Comparison of ENCODE assay signal across 18 mouse cellular contexts in genomic region chr10:111865286-111865830, GRCm38 (mm10).
"Had no signal": no experiment of that assay in that cellular context is flagged by ENCODE, and none has a peak within 500 bp of the region (broad histone marks: within the 10 kb centered on the region; RNA-seq: fewer than 3 reads in every experiment).

No protein-coding gene starts in this region.

- H3K4me3 ChIP-seq: kidney, embryonic 15.5 days; left cerebral cortex, adult 2 months; limb, embryonic 12.5 days; limb, embryonic 15.5 days; midbrain, embryonic 12.5 days; midbrain, embryonic 15.5 days; neural tube, embryonic 13.5 days had no signal

- H3K4me2 ChIP-seq: kidney, embryonic 15.5 days; limb, embryonic 12.5 days; limb, embryonic 15.5 days; liver, embryonic 11.5 days; lung, embryonic 14.5 days; midbrain, embryonic 12.5 days; midbrain, embryonic 15.5 days; neural tube, embryonic 13.5 days had no signal

- H3K4me1 ChIP-seq: kidney, embryonic 15.5 days; limb, embryonic 12.5 days; limb, embryonic 15.5 days had no signal

- H3K9ac ChIP-seq: kidney, embryonic 15.5 days; limb, embryonic 12.5 days; limb, embryonic 15.5 days; liver, embryonic 14.5 days; liver, postnatal 0 days; lung, embryonic 14.5 days; midbrain, embryonic 12.5 days; midbrain, embryonic 15.5 days; neural tube, embryonic 13.5 days had no signal

- ATAC-seq: liver, postnatal 0 days; lung, postnatal 0 days; midbrain, embryonic 15.5 days had no signal

- DNase-seq: kidney, postnatal 10 days; kidney, postnatal 36 days; left cerebral cortex, postnatal 4 days; liver, postnatal 0 days; lung, embryonic 14.5 days; thymus, adult 18-20 months; thymus, postnatal 36 days had no signal

- H3K9me3 ChIP-seq: kidney, embryonic 15.5 days; limb, embryonic 15.5 days; midbrain, embryonic 12.5 days; midbrain, embryonic 15.5 days; neural tube, embryonic 13.5 days had no signal

- H3K27ac ChIP-seq: kidney, embryonic 15.5 days; left cerebral cortex, adult 2 months; limb, embryonic 12.5 days; limb, embryonic 15.5 days; liver, embryonic 14.5 days; macrophage; midbrain, embryonic 12.5 days; midbrain, embryonic 15.5 days; neural tube, embryonic 13.5 days had no signal

- H3K36me3 ChIP-seq: kidney, embryonic 15.5 days; limb, embryonic 12.5 days; limb, embryonic 15.5 days; midbrain, embryonic 12.5 days; midbrain, embryonic 15.5 days; neural tube, embryonic 13.5 days had no signal

- H3K27me3 ChIP-seq: kidney, embryonic 15.5 days; limb, embryonic 12.5 days; limb, embryonic 15.5 days; midbrain, embryonic 12.5 days; midbrain, embryonic 15.5 days; neural tube, embryonic 13.5 days had no signal
